Mouse (Mus musculus): ENCODE measurements around the gene Zdhhc1. TPM values are rescaled to one million over a fixed set of nuclear protein-coding genes. Genes with fewer than 3 reads are reported as not detected.

The Zdhhc1 gene
- polyA plus RNA-seq, 1 experiment from 2014 or later, result 26.3 TPM

GRCm38 (mm10) chr8:105471314-105472015, 25.2 kb downstream of the Zdhhc1 start, which contains the start of gene Tppp3:
TSS of gene Tppp3 (minus strand) at chr8:105471526.
- peaks cover 34% of the 10 kb centered on the region for H3K4me1 ChIP-seq (ENCODE audit: control insufficient read depth, insufficient read depth, low read length)
- H3K9me3 ChIP-seq (replicated peaks; ENCODE audit: control insufficient read depth, low read length), result no peaks in the 10 kb centered on the region
- H3K27ac ChIP-seq (ENCODE audit: low read length), result no peak within 1 kb of the TSS
- peak; percentile 97 for ATAC-seq (replicated peaks; ENCODE audit: extremely low read depth, insufficient read depth, low FRiP score)
- H3K4me3 ChIP-seq (ENCODE audit: low read length), result peak within 1 kb of the TSS; percentile 43
- H3K4me2 ChIP-seq (ENCODE audit: low read depth, low read length), result peak within 1 kb of the TSS; percentile 66
- peaks cover 2% of the 10 kb centered on the region; the same call in 1 of the 2 replicates for H3K36me3 ChIP-seq (ENCODE audit: control insufficient read depth, insufficient read depth)
- WGBS, result 13% methylated on average over 25 of the region's 25 CpGs
- H3K9ac ChIP-seq (ENCODE audit: low read length), result peak within 1 kb of the TSS; percentile 63
- H3K27me3 ChIP-seq (ENCODE audit: control insufficient read depth, insufficient read depth, low read length), result peaks cover 7% of the 10 kb centered on the region; the same call in 1 of the 2 replicates

DNA sequence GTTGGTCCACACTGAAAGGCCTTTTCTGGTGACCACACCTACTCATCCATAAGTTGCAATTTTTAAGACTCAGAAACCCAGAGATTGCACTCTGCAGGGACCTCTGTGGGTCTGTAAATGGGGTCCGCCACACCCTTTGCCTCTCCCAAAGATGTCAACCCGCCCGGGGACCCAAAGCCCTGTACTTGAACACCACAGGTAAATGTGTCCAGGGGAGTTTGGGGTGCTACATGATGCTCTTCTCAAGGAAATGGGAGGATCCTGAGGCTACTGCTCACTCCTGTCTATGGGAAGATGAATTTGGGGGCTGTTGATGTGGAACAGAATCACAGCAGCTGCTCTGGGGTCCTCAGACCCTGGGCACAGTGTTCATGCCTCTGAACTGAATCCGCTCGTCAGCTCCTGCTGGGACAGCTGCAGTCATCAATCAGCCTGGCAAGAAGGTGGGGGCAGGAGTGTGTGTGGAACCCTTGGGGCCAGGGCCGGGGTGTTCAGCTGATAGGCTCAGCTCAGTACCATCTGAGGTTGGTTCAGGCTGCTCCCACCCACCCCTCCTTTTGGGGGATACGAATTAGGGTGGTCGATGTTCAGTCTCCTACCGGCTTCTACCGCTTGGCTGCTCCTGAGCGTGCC, 25.9 kb downstream of the Zdhhc1 start:
- Histone ChIP-seq H3K4me3 (ENCODE audit: low read length) (peak overlapping the region; percentile 43), H3K27me3 (ENCODE audit: control insufficient read depth, insufficient read depth, low read length) (peaks cover 7% of the 10 kb centered on the region; the same call in 1 of the 2 replicates), H3K9me3 (replicated peaks; ENCODE audit: control insufficient read depth, low read length) (no peaks in the 10 kb centered on the region), H3K4me1 (ENCODE audit: control insufficient read depth, insufficient read depth, low read length) (peaks cover 34% of the 10 kb centered on the region), H3K36me3 (ENCODE audit: control insufficient read depth, insufficient read depth) (peaks cover under 1% of the 10 kb centered on the region; the same call in 1 of the 2 replicates), H3K27ac (ENCODE audit: low read length) (no peak overlapping the region), H3K9ac (ENCODE audit: low read length) (peak overlapping the region; percentile 63), H3K4me2 (ENCODE audit: low read depth, low read length) (peak overlapping the region; percentile 66)
- no peak; the same call in 1 of the 2 replicates for ATAC-seq (replicated peaks; ENCODE audit: extremely low read depth, insufficient read depth, low FRiP score)
- WGBS, result 22% methylated on average over 11 of the region's 11 CpGs

- no peak for ATAC-seq (replicated peaks; ENCODE audit: extremely low read depth, insufficient read depth, low FRiP score)
- Histone ChIP-seq H3K27ac (ENCODE audit: low read length) (no peak overlapping the region), H3K4me1 (ENCODE audit: control insufficient read depth, insufficient read depth, low read length) (peaks cover 34% of the 10 kb centered on the region), H3K4me2 (ENCODE audit: low read depth, low read length) (peak overlapping the region; percentile 66; the same call in 1 of the 2 replicates), H3K36me3 (ENCODE audit: control insufficient read depth, insufficient read depth) (no peaks in the 10 kb centered on the region; the same call in 1 of the 2 replicates), H3K9me3 (replicated peaks; ENCODE audit: control insufficient read depth, low read length) (no peaks in the 10 kb centered on the region), H3K27me3 (ENCODE audit: control insufficient read depth, insufficient read depth, low read length) (peaks cover 7% of the 10 kb centered on the region; the same call in 1 of the 2 replicates), H3K9ac (ENCODE audit: low read length) (no peak overlapping the region), H3K4me3 (ENCODE audit: low read length) (no peak overlapping the region)
- 80% methylated on average over 5 of the region's 5 CpGs for WGBS
Observed at GRCm38 (mm10) chr8:105470262-105470661, 26.4 kb downstream of the Zdhhc1 start.

DNA sequence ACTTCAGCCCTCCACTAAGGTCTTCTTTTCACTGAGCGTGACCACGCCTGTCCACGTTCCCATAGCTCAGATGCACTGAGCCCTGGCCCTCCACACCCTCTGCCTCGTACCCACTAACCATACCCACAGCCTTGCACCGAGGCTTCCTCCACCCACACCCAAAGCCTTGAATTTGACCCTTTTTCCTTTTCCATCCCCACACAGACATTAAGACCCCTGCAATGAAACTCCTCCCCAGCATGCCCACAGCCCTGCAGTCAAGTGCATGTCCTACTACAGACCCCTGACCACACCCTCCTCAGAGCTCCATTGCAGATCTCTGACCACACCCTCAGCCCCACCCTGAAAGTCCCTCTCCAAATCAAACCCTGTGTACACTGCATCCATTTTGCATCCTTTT, 26.9 kb downstream of the Zdhhc1 start:
- Histone ChIP-seq H3K4me1 (ENCODE audit: control insufficient read depth, insufficient read depth, low read length) (peaks cover 31% of the 10 kb centered on the region), H3K27me3 (ENCODE audit: control insufficient read depth, insufficient read depth, low read length) (peaks cover 7% of the 10 kb centered on the region; the same call in 1 of the 2 replicates), H3K27ac (ENCODE audit: low read length) (no peak overlapping the region), H3K4me3 (ENCODE audit: low read length) (no peak overlapping the region), H3K9me3 (replicated peaks; ENCODE audit: control insufficient read depth, low read length) (no peaks in the 10 kb centered on the region), H3K4me2 (ENCODE audit: low read depth, low read length) (no peak overlapping the region), H3K9ac (ENCODE audit: low read length) (no peak overlapping the region), H3K36me3 (ENCODE audit: control insufficient read depth, insufficient read depth) (no peaks in the 10 kb centered on the region; the same call in 1 of the 2 replicates)
- WGBS, result 88% methylated on average over 5 of the region's 5 CpGs
- no peak for ATAC-seq (replicated peaks; ENCODE audit: extremely low read depth, insufficient read depth, low FRiP score)

GRCm38 (mm10) chr8:105469041-105469695, 27.5 kb downstream of the Zdhhc1 start:
- WGBS, result 52% methylated on average over 6 of the region's 6 CpGs
- Histone ChIP-seq H3K4me2 (ENCODE audit: low read depth, low read length) (no peak overlapping the region), H3K4me1 (ENCODE audit: control insufficient read depth, insufficient read depth, low read length) (peaks cover 29% of the 10 kb centered on the region), H3K4me3 (ENCODE audit: low read length) (no peak overlapping the region), H3K27me3 (ENCODE audit: control insufficient read depth, insufficient read depth, low read length) (peaks cover 7% of the 10 kb centered on the region; the same call in 1 of the 2 replicates), H3K36me3 (ENCODE audit: control insufficient read depth, insufficient read depth) (no peaks in the 10 kb centered on the region; the same call in 1 of the 2 replicates), H3K9ac (ENCODE audit: low read length) (no peak overlapping the region), H3K9me3 (replicated peaks; ENCODE audit: control insufficient read depth, low read length) (no peaks in the 10 kb centered on the region), H3K27ac (ENCODE audit: low read length) (no peak overlapping the region)
- no peak for ATAC-seq (replicated peaks; ENCODE audit: extremely low read depth, insufficient read depth, low FRiP score)

GRCm38 (mm10) chr8:105468002-105468720, 28.5 kb downstream of the Zdhhc1 start:
- Histone ChIP-seq H3K4me2 (ENCODE audit: low read depth, low read length) (no peak overlapping the region), H3K27me3 (ENCODE audit: control insufficient read depth, insufficient read depth, low read length) (peaks cover 5% of the 10 kb centered on the region; the same call in 1 of the 2 replicates), H3K9ac (ENCODE audit: low read length) (no peak overlapping the region), H3K27ac (ENCODE audit: low read length) (no peak overlapping the region), H3K4me3 (ENCODE audit: low read length) (no peak overlapping the region), H3K36me3 (ENCODE audit: control insufficient read depth, insufficient read depth) (no peaks in the 10 kb centered on the region; the same call in 1 of the 2 replicates), H3K4me1 (ENCODE audit: control insufficient read depth, insufficient read depth, low read length) (peaks cover 25% of the 10 kb centered on the region), H3K9me3 (replicated peaks; ENCODE audit: control insufficient read depth, low read length) (no peaks in the 10 kb centered on the region)
- no peak for ATAC-seq (replicated peaks; ENCODE audit: extremely low read depth, insufficient read depth, low FRiP score)
- 91% methylated on average over 27 of the region's 27 CpGs for WGBS

GRCm38 (mm10) chr8:105467396-105467985, 29.2 kb downstream of the Zdhhc1 start:
- H3K9ac ChIP-seq (ENCODE audit: low read length), result no peak overlapping the region
- peaks cover 25% of the 10 kb centered on the region for H3K4me1 ChIP-seq (ENCODE audit: control insufficient read depth, insufficient read depth, low read length)
- H3K27me3 ChIP-seq (ENCODE audit: control insufficient read depth, insufficient read depth, low read length), result 0 out of 2 replicates have a peak, but pooled peaks cover 2% of the 10 kb centered on the region
- H3K9me3 ChIP-seq (replicated peaks; ENCODE audit: control insufficient read depth, low read length), result no peaks in the 10 kb centered on the region
- no peak for ATAC-seq (replicated peaks; ENCODE audit: extremely low read depth, insufficient read depth, low FRiP score)
- H3K4me3 ChIP-seq (ENCODE audit: low read length), result no peak overlapping the region
- H3K27ac ChIP-seq (ENCODE audit: low read length), result no peak overlapping the region; the same call in 1 of the 2 replicates
- no peaks in the 10 kb centered on the region; the same call in 1 of the 2 replicates for H3K36me3 ChIP-seq (ENCODE audit: control insufficient read depth, insufficient read depth)
- H3K4me2 ChIP-seq (ENCODE audit: low read depth, low read length), result no peak overlapping the region
- WGBS, result 91% methylated on average over 10 of the region's 10 CpGs

DNA sequence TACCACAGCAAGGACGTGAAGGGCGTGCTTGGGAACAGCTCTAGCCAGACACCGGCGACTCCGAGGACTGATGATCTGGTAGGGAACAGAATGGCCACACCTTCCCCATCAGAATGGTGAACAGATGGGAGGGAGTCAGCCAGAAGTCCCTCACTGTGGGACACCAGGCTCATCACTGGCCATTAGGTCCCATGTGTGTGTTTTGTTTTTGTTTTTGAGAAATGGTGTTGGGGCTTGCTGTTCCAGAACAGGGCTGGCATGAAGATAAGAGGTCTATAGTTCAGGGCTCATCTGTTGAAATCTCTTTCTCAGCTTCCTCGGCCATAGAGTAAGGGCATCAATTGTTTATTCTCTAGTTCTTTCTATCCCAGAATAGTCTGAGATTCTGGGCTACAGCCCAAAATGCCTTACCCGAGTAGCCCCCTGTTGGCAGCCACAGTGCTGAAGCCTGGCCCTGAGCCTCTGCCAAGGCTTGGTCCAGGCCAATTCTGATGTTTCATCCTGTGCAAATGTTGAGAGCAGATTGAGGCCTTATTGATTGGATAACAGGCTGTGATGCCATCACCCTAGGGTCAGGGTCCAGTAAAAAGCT, 29.9 kb downstream of the Zdhhc1 start:
- ATAC-seq (replicated peaks; ENCODE audit: extremely low read depth, insufficient read depth, low FRiP score), result no peak
- Histone ChIP-seq H3K9me3 (replicated peaks; ENCODE audit: control insufficient read depth, low read length) (no peaks in the 10 kb centered on the region), H3K36me3 (ENCODE audit: control insufficient read depth, insufficient read depth) (no peaks in the 10 kb centered on the region; the same call in 1 of the 2 replicates), H3K9ac (ENCODE audit: low read length) (no peak overlapping the region), H3K4me3 (ENCODE audit: low read length) (no peak overlapping the region), H3K4me1 (ENCODE audit: control insufficient read depth, insufficient read depth, low read length) (peaks cover 21% of the 10 kb centered on the region), H3K4me2 (ENCODE audit: low read depth, low read length) (no peak overlapping the region), H3K27ac (ENCODE audit: low read length) (peak overlapping the region; percentile 28; the same call in 1 of the 2 replicates), H3K27me3 (ENCODE audit: control insufficient read depth, insufficient read depth, low read length) (no peaks in the 10 kb centered on the region)
- 64% methylated on average over 7 of the region's 7 CpGs for WGBS

Measured in heart, embryonic 16.5 days (tissue).